Mouse (Mus musculus): Measurements from ENCODE around the gene Slc45a2. TPM values are rescaled to one million over a fixed set of nuclear protein-coding genes. Genes with fewer than 3 reads are reported as not detected.
A peak's percentile ranks its signal among the peaks of the same experiment; 100 is the strongest.

Gene Slc45a2
- polyA plus RNA-seq, 1 experiment from 2014 or later: 0.09 TPM

GRCm38 (mm10) chr15:11053678-11054439 lies 53.3 kb downstream of the Slc45a2 start:
- no peak overlapping the region for H3K27ac ChIP-seq
- H3K4me3 ChIP-seq: no peak overlapping the region
- no peaks in the 10 kb centered on the region for H3K9me3 ChIP-seq
- peak; percentile 21; the same call in 1 of the 2 replicates for ATAC-seq (ENCODE audit: low FRiP score)
- H3K27me3 ChIP-seq: no peaks in the 10 kb centered on the region
- WGBS: 47% methylated on average over 10 of the region's 10 CpGs
- H3K4me2 ChIP-seq: no peak overlapping the region
- no peak overlapping the region for H3K9ac ChIP-seq
- peaks cover 7% of the 10 kb centered on the region; the same call in 1 of the 2 replicates for H3K4me1 ChIP-seq (replicated peaks)
- H3K36me3 ChIP-seq: no peaks in the 10 kb centered on the region

GRCm38 (mm10) chr15:11054440-11055080 lies 54.0 kb downstream of the Slc45a2 start:
- Histone ChIP-seq H3K27me3 (no peaks in the 10 kb centered on the region), H3K27ac (no peak overlapping the region), H3K4me3 (no peak overlapping the region), H3K9me3 (no peaks in the 10 kb centered on the region), H3K9ac (no peak overlapping the region), H3K36me3 (no peaks in the 10 kb centered on the region), H3K4me2 (no peak overlapping the region), H3K4me1 (replicated peaks) (peaks cover 7% of the 10 kb centered on the region; the same call in 1 of the 2 replicates)
- ATAC-seq (ENCODE audit: low FRiP score): no peak
- WGBS: 73% methylated on average over 7 of the region's 7 CpGs

GRCm38 (mm10) chr15:11062903-11063302 lies 62.4 kb downstream of the Slc45a2 start:
- Histone ChIP-seq H3K4me2 (no peak overlapping the region), H3K9ac (no peak overlapping the region), H3K27me3 (no peaks in the 10 kb centered on the region), H3K27ac (no peak overlapping the region), H3K4me1 (replicated peaks) (peaks cover 28% of the 10 kb centered on the region), H3K4me3 (no peak overlapping the region), H3K9me3 (no peaks in the 10 kb centered on the region), H3K36me3 (no peaks in the 10 kb centered on the region)
- WGBS: 92% methylated on average over 1 of the region's 1 CpGs
- ATAC-seq (ENCODE audit: low FRiP score): no peak

- Histone ChIP-seq H3K4me2 (peak overlapping the region; percentile 57), H3K27me3 (no peaks in the 10 kb centered on the region), H3K36me3 (no peaks in the 10 kb centered on the region), H3K4me1 (replicated peaks) (peaks cover 28% of the 10 kb centered on the region), H3K4me3 (no peak overlapping the region), H3K27ac (no peak overlapping the region), H3K9ac (no peak overlapping the region), H3K9me3 (no peaks in the 10 kb centered on the region)
- peak; percentile 5; the same call in 1 of the 2 replicates for ATAC-seq (ENCODE audit: low FRiP score)
- 65% methylated on average over 1 of the region's 2 CpGs for WGBS
These were observed 63.6 kb downstream of the Slc45a2 start for GRCm38 (mm10) chr15:11064160-11064557.

- WGBS: 1% methylated on average over 24 of the region's 25 CpGs
- H3K4me2 ChIP-seq: peak within 1 kb of the TSS; percentile 57
- H3K4me3 ChIP-seq: peak within 1 kb of the TSS; percentile 34
- peak within 1 kb of the TSS; percentile 50 for H3K27ac ChIP-seq
- H3K36me3 ChIP-seq: no peaks in the 10 kb centered on the region
- no peaks in the 10 kb centered on the region for H3K27me3 ChIP-seq
- H3K4me1 ChIP-seq (replicated peaks): peaks cover 28% of the 10 kb centered on the region
- peak within 1 kb of the TSS; percentile 66 for H3K9ac ChIP-seq
- H3K9me3 ChIP-seq: no peaks in the 10 kb centered on the region
- peak; percentile 90 for ATAC-seq (ENCODE audit: low FRiP score)
These were observed 64.3 kb downstream of the Slc45a2 start, which contains the start of gene Adamts12 for GRCm38 (mm10) chr15:11064558-11065411. Gene Adamts12 (plus strand): TSS chr15:11064790.

- peak; percentile 15; the same call in 1 of the 2 replicates for ATAC-seq (ENCODE audit: low FRiP score)
- Histone ChIP-seq H3K36me3 (no peaks in the 10 kb centered on the region), H3K27ac (peak overlapping the region; percentile 50), H3K4me3 (peak overlapping the region; percentile 34), H3K9me3 (no peaks in the 10 kb centered on the region), H3K4me1 (replicated peaks) (peaks cover 28% of the 10 kb centered on the region), H3K9ac (peak overlapping the region; percentile 66), H3K27me3 (no peaks in the 10 kb centered on the region), H3K4me2 (peak overlapping the region; percentile 57)
- WGBS: 6% methylated on average over 9 of the region's 9 CpGs
These were observed 65.1 kb downstream of the Slc45a2 start for GRCm38 (mm10) chr15:11065528-11066171.

- Histone ChIP-seq H3K27me3 (no peaks in the 10 kb centered on the region), H3K9me3 (no peaks in the 10 kb centered on the region), H3K4me3 (peak overlapping the region; percentile 34), H3K36me3 (no peaks in the 10 kb centered on the region), H3K4me1 (replicated peaks) (peaks cover 28% of the 10 kb centered on the region), H3K9ac (peak overlapping the region; percentile 66; the same call in 1 of the 2 replicates), H3K4me2 (peak overlapping the region; percentile 57), H3K27ac (peak overlapping the region; percentile 50)
- 8% methylated on average over 5 of the region's 5 CpGs for WGBS
- ATAC-seq (ENCODE audit: low FRiP score): 0 out of 2 replicates have a peak, but pooled peaks have one; percentile 0
These were observed 65.8 kb downstream of the Slc45a2 start for GRCm38 (mm10) chr15:11066299-11066698.

- ATAC-seq (ENCODE audit: low FRiP score): no peak
- no peak overlapping the region for H3K27ac ChIP-seq
- H3K9ac ChIP-seq: no peak overlapping the region
- H3K9me3 ChIP-seq: no peaks in the 10 kb centered on the region
- H3K36me3 ChIP-seq: no peaks in the 10 kb centered on the region
- H3K27me3 ChIP-seq: no peaks in the 10 kb centered on the region
- H3K4me3 ChIP-seq: no peak overlapping the region
- 91% methylated on average over 7 of the region's 7 CpGs for WGBS
- peaks cover 28% of the 10 kb centered on the region for H3K4me1 ChIP-seq (replicated peaks)
- H3K4me2 ChIP-seq: no peak overlapping the region
These were observed 67.4 kb downstream of the Slc45a2 start for GRCm38 (mm10) chr15:11067891-11068290.

GRCm38 (mm10) chr15:11075726-11076361 lies 75.3 kb downstream of the Slc45a2 start:
- H3K9ac ChIP-seq: no peak overlapping the region
- H3K27me3 ChIP-seq: no peaks in the 10 kb centered on the region
- 0 out of 2 replicates have a peak, but pooled peaks cover 4% of the 10 kb centered on the region for H3K4me1 ChIP-seq (replicated peaks)
- no peak overlapping the region for H3K4me3 ChIP-seq
- H3K9me3 ChIP-seq: no peaks in the 10 kb centered on the region
- WGBS: 83% methylated on average over 3 of the region's 3 CpGs
- no peak overlapping the region for H3K4me2 ChIP-seq
- H3K27ac ChIP-seq: no peak overlapping the region
- no peaks in the 10 kb centered on the region for H3K36me3 ChIP-seq
- ATAC-seq (ENCODE audit: low FRiP score): no peak

Data from hindbrain, embryonic 13.5 days (tissue).